Mouse (Mus musculus): Measurements from ENCODE around the gene Atp9a.

- TF ChIP-seq CTCF (IDR thresholded peaks at IDR 0.05; ENCODE audit: low read depth), result no peak
- TF ChIP-seq EP300 (optimal IDR thresholded peaks at IDR 0.05), result no peak
These were observed 20.9 kb downstream of the Atp9a start for GRCm38 (mm10) chr2:168721313-168721712.

Data from stomach, postnatal 0 days (tissue).